Mouse (Mus musculus) megakaryocyte, embryonic 14.5 days (primary cell): ENCODE data around the gene Eea1.

ENCODE experiments used
- FLI1 ChIP-seq: IDR thresholded peaks from 2 replicates; pipeline ENCODE4 v1.6.1; 2012; ENCODE audit warnings: low read length, inconsistent platforms, mixed read lengths
- GATA1 ChIP-seq: IDR thresholded peaks from 3 replicates; pipeline ENCODE4 v1.6.1; 2012; ENCODE audit warnings: mixed read lengths, low read length, inconsistent platforms, borderline replicate concordance

- TF ChIP-seq GATA1 (no peak), FLI1 (no peak)
Measured at GRCm38 (mm10) chr10:95914434-95915174, 25.8 kb upstream of the Eea1 start.
